Mouse (Mus musculus): Measurements from ENCODE around the gene Car4.

DNA sequence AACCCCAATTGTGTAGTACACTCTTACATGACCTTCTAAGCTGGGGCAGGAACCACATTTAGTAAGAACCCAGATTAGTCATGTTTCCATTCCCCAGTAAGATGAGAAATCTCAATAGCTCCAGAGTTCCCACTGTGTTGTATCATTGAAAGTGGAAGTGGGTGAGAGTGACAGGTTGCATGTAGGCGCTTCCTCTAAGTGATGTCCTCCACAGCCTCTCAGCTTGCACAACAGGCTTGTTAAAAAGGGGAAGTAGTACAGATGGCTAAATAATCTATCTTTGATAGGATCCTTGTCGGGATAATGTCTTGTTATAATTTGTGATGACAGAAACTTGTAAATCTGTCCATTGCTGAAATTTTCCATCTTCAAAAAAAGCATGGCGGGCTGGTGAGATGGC lies 46.0 kb downstream of the Car4 start:
- no peak for TF ChIP-seq POLR2AphosphoS2 (IDR thresholded peaks at IDR 0.05; ENCODE audit: insufficient read length, low read depth)
- TF ChIP-seq POLR2A (IDR thresholded peaks at IDR 0.05; ENCODE audit: insufficient read length, low read depth): no peak
- TF ChIP-seq E2F4 (IDR thresholded peaks at IDR 0.05; ENCODE audit: insufficient read depth): no peak
- TF ChIP-seq USF1 (IDR thresholded peaks at IDR 0.05; ENCODE audit: low read depth): no peak
- no peak for TF ChIP-seq MAX (IDR thresholded peaks at IDR 0.05; ENCODE audit: low read depth)
- no peak for TF ChIP-seq MYOD1 (IDR thresholded peaks at IDR 0.05; ENCODE audit: control insufficient read depth in 1 of 3, insufficient read length in 2 of 3, low read depth in 2 of 3)

Measured in myocyte (in vitro differentiated cells).